Mouse (Mus musculus): ENCODE data around the gene Wdr63.

Wdr63 gene

DNA sequence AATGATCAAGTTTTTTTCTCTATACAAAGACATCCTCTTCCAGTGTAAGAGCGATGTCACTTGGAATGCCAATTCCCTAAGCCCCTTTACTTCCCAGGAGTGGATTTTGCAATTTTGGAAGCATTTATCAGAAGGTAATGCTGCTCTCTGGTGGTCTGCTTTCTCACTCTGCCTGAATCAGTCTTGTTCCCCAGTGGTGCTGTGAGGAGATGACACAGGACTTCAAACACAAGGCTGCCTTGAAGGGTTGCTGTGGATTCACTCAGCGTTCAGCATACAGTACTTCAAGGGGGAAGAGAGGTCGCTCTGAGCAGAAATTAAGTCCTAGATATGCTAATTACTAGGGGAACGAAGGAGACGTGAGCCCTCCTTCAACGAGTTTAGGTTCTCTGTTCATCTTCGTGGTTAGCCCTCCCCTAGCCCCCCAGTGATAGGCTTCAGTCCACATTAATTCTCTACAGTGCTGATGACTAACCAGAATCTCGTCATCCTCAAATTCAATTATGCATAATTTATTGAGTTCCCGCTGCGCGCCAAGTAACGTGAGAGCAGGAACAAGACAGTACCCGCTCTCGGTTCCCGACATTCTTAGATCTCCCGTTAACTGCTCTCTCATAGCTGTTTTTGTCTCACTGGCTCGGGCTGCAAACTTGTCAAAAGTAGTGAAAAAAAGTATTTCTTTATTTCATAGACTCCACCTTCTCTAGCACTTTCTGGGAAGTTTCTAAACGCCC is 647 bp downstream of the Wdr63 start:
- peak; percentile 22 for DNase-seq (ENCODE audit: low read depth, low spot score)
- no peaks in the 10 kb centered on the region for H3K36me3 ChIP-seq (ENCODE audit: control insufficient read depth, insufficient read depth, low read length, poor library complexity, severe bottlenecking)
- no peaks in the 10 kb centered on the region for H3K27me3 ChIP-seq (ENCODE audit: control insufficient read depth, insufficient read depth, low read length, poor library complexity, severe bottlenecking)

GRCm38 (mm10) chr3:146102049-146102448 is 5.9 kb downstream of the Wdr63 start:
- Histone ChIP-seq H3K27me3 (ENCODE audit: control insufficient read depth, insufficient read depth, low read length, poor library complexity, severe bottlenecking) (no peaks in the 10 kb centered on the region), H3K36me3 (ENCODE audit: control insufficient read depth, insufficient read depth, low read length, poor library complexity, severe bottlenecking) (no peaks in the 10 kb centered on the region)
- DNase-seq (ENCODE audit: low read depth, low spot score): peak; percentile 64

DNA sequence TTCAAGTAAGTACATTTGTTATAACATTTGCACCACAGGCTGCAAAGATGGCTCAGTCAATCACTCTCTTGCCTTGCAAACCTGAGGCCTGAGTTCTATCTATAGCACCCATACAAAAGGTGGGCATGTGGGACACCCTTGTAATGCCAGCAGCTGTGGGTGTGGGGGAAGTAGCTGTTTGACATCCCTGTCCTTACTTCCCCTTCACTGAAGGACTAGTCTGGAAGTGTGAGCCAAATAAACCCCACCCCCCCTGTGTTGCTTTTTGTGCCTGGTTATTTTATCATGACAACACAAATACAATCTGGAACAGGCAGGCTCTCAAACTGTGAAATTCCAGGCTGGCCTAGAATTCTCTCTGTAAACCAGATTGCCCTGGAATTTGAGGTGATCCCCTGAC is 8.0 kb downstream of the Wdr63 start:
- Histone ChIP-seq H3K27me3 (ENCODE audit: control insufficient read depth, insufficient read depth, low read length, poor library complexity, severe bottlenecking) (no peaks in the 10 kb centered on the region), H3K36me3 (ENCODE audit: control insufficient read depth, insufficient read depth, low read length, poor library complexity, severe bottlenecking) (no peaks in the 10 kb centered on the region)
- DNase-seq (ENCODE audit: low read depth, low spot score): no peak

DNA sequence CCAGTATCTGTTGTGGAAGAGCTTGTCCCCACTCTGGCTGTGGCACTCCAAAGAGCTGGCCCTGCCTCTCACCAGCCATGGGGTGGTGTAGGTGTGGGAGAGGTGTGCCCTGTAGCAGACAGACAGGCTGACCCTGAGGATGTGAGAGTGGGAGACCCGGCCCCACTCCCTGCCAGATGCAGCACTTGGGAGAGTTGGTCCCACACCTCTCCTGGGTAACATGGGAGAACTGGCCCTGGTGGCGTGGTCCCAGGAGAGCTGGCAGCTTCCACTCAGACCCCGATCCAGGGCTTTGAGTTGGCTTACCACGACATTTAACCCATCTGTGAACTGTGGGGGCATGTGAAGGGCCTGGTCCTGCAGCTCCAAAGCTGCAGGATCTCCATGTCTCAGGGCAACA is 10.1 kb downstream of the Wdr63 start:
- Histone ChIP-seq H3K27me3 (ENCODE audit: control insufficient read depth, insufficient read depth, low read length, poor library complexity, severe bottlenecking) (no peaks in the 10 kb centered on the region), H3K36me3 (ENCODE audit: control insufficient read depth, insufficient read depth, low read length, poor library complexity, severe bottlenecking) (no peaks in the 10 kb centered on the region)
- DNase-seq (ENCODE audit: low read depth, low spot score): no peak

- Histone ChIP-seq H3K36me3 (ENCODE audit: control insufficient read depth, insufficient read depth, low read length, poor library complexity, severe bottlenecking) (no peaks in the 10 kb centered on the region), H3K27me3 (ENCODE audit: control insufficient read depth, insufficient read depth, low read length, poor library complexity, severe bottlenecking) (no peaks in the 10 kb centered on the region)
- no peak for DNase-seq (ENCODE audit: low read depth, low spot score)
These were observed 10.9 kb downstream of the Wdr63 start for GRCm38 (mm10) chr3:146096986-146097385.

- Histone ChIP-seq H3K27me3 (ENCODE audit: control insufficient read depth, insufficient read depth, low read length, poor library complexity, severe bottlenecking) (no peaks in the 10 kb centered on the region), H3K36me3 (ENCODE audit: control insufficient read depth, insufficient read depth, low read length, poor library complexity, severe bottlenecking) (no peaks in the 10 kb centered on the region)
- DNase-seq (ENCODE audit: low read depth, low spot score): no peak
These were observed 12.9 kb downstream of the Wdr63 start for GRCm38 (mm10) chr3:146095066-146095465.

- no peak for DNase-seq (ENCODE audit: low read depth, low spot score)
- Histone ChIP-seq H3K27me3 (ENCODE audit: control insufficient read depth, insufficient read depth, low read length, poor library complexity, severe bottlenecking) (no peaks in the 10 kb centered on the region), H3K36me3 (ENCODE audit: control insufficient read depth, insufficient read depth, low read length, poor library complexity, severe bottlenecking) (no peaks in the 10 kb centered on the region)
These were observed 16.8 kb downstream of the Wdr63 start for GRCm38 (mm10) chr3:146090988-146091657.

DNA sequence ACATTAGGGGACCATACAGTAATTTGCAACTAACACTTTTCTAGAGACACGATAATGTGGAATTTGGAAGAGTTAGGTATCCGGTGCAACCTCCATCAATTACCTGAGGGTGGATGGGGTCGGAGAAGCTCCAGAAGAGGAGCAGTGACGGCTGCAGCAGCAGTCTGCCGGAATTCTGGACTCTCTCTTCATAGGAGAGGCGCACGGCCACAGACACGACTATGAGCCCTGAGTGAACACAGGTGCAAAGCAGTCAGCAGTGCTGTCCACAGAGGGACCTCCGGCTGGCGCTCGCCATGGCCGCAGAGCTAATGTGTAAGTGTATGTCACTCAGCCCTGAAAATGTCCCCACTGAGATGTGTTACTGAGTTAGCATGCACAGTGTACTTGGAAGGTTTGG is 27.7 kb downstream of the Wdr63 start:
- no peaks in the 10 kb centered on the region for H3K27me3 ChIP-seq (ENCODE audit: control insufficient read depth, insufficient read depth, low read length, poor library complexity, severe bottlenecking)
- no peak for DNase-seq (ENCODE audit: low read depth, low spot score)
- no peaks in the 10 kb centered on the region for H3K36me3 ChIP-seq (ENCODE audit: control insufficient read depth, insufficient read depth, low read length, poor library complexity, severe bottlenecking)

DNA sequence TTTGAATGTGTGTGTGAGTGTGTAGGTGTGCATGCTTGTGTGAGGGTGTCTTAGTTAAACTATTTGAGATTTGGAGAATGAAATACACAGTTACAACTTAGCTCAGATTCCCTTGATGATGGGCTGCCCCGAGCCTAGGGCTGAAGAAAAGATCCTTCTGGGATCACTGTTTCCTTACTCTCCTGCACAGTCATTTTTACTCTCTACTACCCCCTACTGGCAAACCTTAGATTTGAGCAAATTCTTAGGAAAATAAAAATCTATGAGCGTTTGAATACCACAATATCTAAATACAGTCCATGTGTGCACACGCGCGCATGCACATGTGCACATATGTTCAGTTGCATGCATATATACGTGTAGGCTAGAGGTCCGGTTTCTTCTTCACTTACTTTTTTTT is 35.1 kb downstream of the Wdr63 start:
- peak; percentile 55 for DNase-seq (ENCODE audit: low read depth, low spot score)
- Histone ChIP-seq H3K27me3 (ENCODE audit: control insufficient read depth, insufficient read depth, low read length, poor library complexity, severe bottlenecking) (no peaks in the 10 kb centered on the region), H3K36me3 (ENCODE audit: control insufficient read depth, insufficient read depth, low read length, poor library complexity, severe bottlenecking) (no peaks in the 10 kb centered on the region)

DNA sequence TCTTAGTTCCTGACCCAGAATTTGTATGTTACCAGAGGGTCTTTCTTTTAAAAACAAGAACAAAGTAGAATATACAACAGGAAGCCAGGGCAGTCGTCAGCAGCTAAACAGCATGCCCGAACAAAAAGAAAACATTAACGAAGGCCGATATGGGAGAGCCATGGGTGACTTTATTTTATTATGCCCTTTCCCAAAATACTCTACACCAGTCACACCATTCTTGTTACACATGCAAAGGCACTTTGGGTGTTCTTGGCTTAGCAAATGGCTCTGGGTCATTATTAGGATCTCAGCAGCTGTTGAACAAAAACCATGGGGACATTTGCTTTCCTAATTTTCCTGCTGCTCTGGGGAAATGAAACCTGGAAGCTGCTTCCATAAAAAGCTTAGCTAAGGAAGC is 38.7 kb downstream of the Wdr63 start:
- no peaks in the 10 kb centered on the region for H3K36me3 ChIP-seq (ENCODE audit: control insufficient read depth, insufficient read depth, low read length, poor library complexity, severe bottlenecking)
- no peaks in the 10 kb centered on the region for H3K27me3 ChIP-seq (ENCODE audit: control insufficient read depth, insufficient read depth, low read length, poor library complexity, severe bottlenecking)
- no peak for DNase-seq (ENCODE audit: low read depth, low spot score)

GRCm38 (mm10) chr3:146063146-146063545 is 44.8 kb downstream of the Wdr63 start:
- no peak for DNase-seq (ENCODE audit: low read depth, low spot score)
- Histone ChIP-seq H3K36me3 (ENCODE audit: control insufficient read depth, insufficient read depth, low read length, poor library complexity, severe bottlenecking) (no peaks in the 10 kb centered on the region), H3K27me3 (ENCODE audit: control insufficient read depth, insufficient read depth, low read length, poor library complexity, severe bottlenecking) (no peaks in the 10 kb centered on the region)

GRCm38 (mm10) chr3:146059356-146059926 is 48.5 kb downstream of the Wdr63 start:
- H3K27me3 ChIP-seq (ENCODE audit: control insufficient read depth, insufficient read depth, low read length, poor library complexity, severe bottlenecking): no peaks in the 10 kb centered on the region
- H3K36me3 ChIP-seq (ENCODE audit: control insufficient read depth, insufficient read depth, low read length, poor library complexity, severe bottlenecking): no peaks in the 10 kb centered on the region
- DNase-seq (ENCODE audit: low read depth, low spot score): no peak

DNA sequence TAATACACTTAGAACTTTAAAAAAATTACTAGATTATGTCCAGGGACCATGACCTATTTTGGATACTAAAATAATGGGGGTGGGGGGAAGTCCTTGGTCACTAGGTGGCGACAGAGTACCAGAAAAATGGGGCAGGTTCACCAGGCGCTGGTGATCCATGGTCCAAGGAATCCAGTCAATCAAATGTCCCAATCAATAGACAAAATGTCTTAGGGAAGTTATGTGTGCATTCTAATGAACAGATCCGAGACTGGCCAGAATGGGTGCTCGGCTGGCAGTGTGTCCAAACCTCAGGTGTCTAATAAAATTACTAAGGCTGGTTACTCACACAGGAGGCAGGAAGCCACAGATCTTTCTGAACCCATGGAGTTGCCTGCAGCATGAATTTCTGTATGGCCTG is 49.7 kb downstream of the Wdr63 start:
- no peaks in the 10 kb centered on the region for H3K36me3 ChIP-seq (ENCODE audit: control insufficient read depth, insufficient read depth, low read length, poor library complexity, severe bottlenecking)
- H3K27me3 ChIP-seq (ENCODE audit: control insufficient read depth, insufficient read depth, low read length, poor library complexity, severe bottlenecking): no peaks in the 10 kb centered on the region
- DNase-seq (ENCODE audit: low read depth, low spot score): peak; percentile 78

DNA sequence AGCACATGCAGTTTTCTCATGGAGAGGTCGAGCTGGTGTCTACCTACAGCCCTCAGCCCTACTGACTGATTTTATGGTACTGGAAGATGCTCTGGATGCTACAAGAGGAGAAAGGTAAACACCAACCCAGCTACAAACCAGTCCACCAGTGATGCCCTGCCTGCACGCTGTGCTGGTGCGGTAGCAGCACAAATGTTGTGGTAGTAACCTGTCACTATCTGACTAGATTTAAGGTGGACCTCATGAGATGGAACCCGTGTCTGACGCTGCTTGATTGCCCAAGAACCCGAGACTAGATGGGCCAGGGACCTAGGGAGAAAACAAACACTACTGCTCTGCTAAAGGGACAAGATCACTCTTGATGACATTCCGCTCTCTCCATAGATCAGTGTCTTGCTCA is 50.8 kb downstream of the Wdr63 start:
- DNase-seq (ENCODE audit: low read depth, low spot score): no peak
- no peaks in the 10 kb centered on the region for H3K36me3 ChIP-seq (ENCODE audit: control insufficient read depth, insufficient read depth, low read length, poor library complexity, severe bottlenecking)
- no peaks in the 10 kb centered on the region for H3K27me3 ChIP-seq (ENCODE audit: control insufficient read depth, insufficient read depth, low read length, poor library complexity, severe bottlenecking)

DNA sequence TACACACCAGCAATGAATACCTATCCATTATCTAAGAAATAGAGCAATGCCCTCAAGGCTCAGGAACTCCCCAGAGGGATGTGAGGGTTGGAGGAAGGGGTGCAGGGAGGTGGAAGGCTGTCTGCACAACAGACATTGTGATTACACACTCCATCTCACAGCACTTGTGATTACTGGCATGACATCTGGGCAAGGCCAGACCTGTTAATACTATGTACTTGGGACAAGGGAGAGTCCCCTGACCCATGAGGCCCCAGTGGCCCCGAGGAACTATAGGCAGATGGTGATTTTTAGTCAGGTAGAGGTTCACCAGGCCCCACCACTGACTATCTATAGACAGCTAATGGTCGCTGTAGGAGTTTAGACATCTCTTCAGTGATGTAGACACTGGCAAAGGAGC is 54.1 kb downstream of the Wdr63 start:
- no peak for DNase-seq (ENCODE audit: low read depth, low spot score)
- Histone ChIP-seq H3K36me3 (ENCODE audit: control insufficient read depth, insufficient read depth, low read length, poor library complexity, severe bottlenecking) (no peaks in the 10 kb centered on the region), H3K27me3 (ENCODE audit: control insufficient read depth, insufficient read depth, low read length, poor library complexity, severe bottlenecking) (no peaks in the 10 kb centered on the region)

Data from splenic B cell, adult 2 months (primary cell).